Mouse (Mus musculus) CD8-positive naive resting alpha-beta T cell, adult 57 days (primary cell): Measurements from ENCODE around the gene Tgm5. TPM values are rescaled to one million over a fixed set of nuclear protein-coding genes. Genes with fewer than 3 reads are reported as not detected.

Source experiments
- total RNA-seq: library from RNA; stranded (reverse); gene quantifications from one replicate; pipeline ENCODE4 v1.2.4, GENCODE M21; 2023

The Tgm5 gene
- not detected for total RNA-seq

DNA sequence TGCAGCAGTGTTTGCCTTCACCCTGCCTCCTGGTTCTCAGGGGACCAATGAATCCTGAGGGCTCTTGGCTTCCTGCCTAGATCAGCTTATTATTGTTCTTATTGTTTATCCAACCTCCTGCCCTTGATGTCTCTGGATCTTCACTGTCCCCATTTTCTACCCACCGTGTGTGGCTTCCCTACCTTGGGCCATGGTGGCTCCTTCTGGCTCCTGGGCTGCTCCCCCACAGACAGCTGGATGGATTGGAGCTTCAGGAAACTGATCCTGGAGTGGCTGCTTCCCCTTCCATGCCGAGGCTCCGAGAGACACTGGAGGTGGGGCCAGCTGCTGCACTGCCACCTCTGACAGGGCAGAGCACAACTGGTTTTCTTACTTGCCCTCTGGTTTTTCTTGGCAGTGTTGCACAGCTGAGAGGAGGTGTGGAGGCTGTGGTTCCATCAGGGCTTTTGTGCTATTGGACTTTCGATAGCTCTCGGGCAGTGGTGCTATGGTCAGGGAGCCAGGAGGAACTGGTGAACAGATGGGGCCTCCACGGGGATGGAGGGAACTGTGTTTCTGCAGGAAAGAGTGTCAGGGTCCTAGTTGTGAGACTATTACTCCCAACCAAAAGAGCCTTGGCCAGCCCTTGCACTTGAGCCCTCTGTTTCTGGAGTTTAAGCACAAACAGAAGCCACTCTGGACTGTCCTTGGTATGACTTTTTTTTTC, at the start of gene Tgm5:
Tgm5 (minus strand) TSS at position 362 of the 706 bp plus-strand sequence.

DNA sequence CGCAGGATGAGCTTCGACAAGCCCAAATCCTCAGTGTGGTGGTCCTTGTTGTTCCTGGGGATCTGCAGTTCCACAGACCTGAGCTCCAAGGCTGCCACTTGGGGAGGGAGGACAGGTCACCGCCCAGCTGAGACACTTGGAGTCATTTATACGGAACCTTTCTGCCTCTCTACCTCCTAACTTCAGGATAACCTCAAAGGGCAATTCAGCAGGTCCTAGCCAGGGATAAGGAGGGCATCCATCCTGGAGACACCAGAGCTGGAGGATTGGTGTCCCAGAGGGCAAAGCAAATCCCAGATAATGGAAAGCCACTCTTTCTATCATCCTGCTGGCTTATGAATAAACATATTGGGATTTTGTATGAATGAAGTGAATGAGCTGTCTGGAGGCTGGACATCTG, 24.1 kb upstream of the Tgm5 start, which contains the start of gene Tgm7:
Tgm7 (minus strand) TSS at position 101 of the 400 bp plus-strand sequence.

DNA sequence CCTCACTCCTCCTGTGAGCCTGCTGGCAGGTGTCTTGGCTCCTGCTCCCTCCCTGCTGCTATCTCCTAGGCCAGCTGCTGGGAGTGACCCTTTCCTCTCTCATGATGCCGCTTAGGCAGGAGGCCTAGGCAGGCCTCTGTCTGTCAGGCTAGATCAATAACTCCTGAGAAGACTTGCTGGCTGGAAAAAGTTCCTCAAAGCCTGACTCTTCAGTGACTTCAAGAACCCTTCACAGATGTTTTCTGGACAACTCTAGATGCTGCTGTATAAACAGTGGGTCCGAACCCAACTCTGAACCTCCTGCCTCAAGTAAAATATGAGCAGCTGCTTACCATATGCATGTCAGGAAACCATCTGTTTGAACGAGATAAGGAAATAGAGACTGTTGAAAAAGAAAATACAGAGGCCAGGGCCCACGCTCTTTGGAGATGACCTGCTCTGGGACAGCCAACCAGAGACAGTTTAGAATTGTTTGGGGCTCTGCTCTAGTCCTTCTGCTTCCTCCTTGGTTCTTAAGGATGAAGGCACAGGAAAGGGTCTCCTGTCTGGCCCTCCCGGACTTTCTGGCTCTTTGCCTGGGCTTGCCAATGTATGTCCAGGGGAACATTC, 48.8 kb downstream of the Tgm5 start, which contains the start of gene Epb42:
Epb42 (minus strand) TSS at position 340 of the 609 bp plus-strand sequence.

DNA sequence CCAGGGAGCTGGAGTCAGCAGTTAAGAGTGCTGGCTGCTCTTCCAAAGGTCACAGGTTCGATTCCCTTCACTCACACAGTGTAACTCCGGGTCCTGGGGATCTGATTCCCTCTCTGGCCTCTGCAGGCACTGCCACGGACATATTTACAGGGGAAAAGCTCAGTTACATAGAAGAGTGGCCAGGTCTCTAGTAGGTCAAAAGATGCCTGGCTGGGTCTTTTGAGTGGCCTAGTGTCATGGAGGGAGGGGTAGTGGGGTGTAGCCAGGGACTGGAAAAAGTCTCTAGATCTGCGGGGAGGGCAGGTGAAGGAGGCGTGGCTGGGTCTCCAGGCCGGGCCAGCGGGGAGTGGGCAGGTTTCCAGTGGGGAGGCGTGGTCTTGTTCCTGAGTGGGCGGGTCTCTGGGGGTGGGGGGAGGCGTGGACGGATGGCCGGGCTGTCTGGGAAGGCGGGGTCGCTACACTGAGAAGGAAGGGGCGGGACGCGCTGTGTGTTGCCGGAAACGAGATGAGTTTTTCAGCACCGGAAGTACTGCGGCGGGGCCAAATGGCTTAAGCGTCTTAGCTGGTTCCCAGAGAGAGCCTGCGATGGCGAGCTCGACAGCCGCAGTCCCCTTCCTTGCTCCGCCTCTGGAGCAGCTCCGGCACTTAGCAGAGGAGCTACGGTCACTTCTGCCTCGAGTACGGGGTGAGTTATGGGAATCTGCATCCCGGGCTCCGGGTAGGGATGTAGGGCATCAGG, 77.5 kb downstream of the Tgm5 start, which contains the start of gene Ccndbp1:
Ccndbp1 (plus strand) TSS at position 479 of the 739 bp plus-strand sequence.

Other genes with a start within 250 kb of the Tgm5 start
- 32.7 TPM for gene Cdan1, start 235.7 kb downstream of the Tgm5 start, total RNA-seq
- gene Ttbk2, start 235.2 kb downstream of the Tgm5 start, total RNA-seq, result 7.7 TPM
- gene Ubr1, start 115.1 kb downstream of the Tgm5 start, total RNA-seq, result 65.4 TPM
- 20.6 TPM for gene Tmem62, start 108.8 kb downstream of the Tgm5 start, total RNA-seq
- gene Ccndbp1, start 77.4 kb downstream of the Tgm5 start, total RNA-seq, result 84.3 TPM
- 1.1 TPM for gene Epb42, start 48.8 kb downstream of the Tgm5 start, total RNA-seq
- gene Tgm7, start 24.0 kb upstream of the Tgm5 start, total RNA-seq, result not detected
- gene Adal, start 54.6 kb upstream of the Tgm5 start, total RNA-seq, result 17.3 TPM
- 11.8 TPM for gene Lcmt2, start 54.8 kb upstream of the Tgm5 start, total RNA-seq
- 69.6 TPM for gene Tubgcp4, start 84.8 kb upstream of the Tgm5 start, total RNA-seq
- gene Zscan29, start 85.3 kb upstream of the Tgm5 start, total RNA-seq, result 26.8 TPM
- gene Trp53bp1, start 185.6 kb upstream of the Tgm5 start, total RNA-seq, result 70.9 TPM
- gene Map1a, start 203.8 kb upstream of the Tgm5 start, total RNA-seq, result 0.55 TPM